Mouse (Mus musculus) spleen, embryonic (tissue): ENCODE results near the gene Fcrl1.

Experiments
- CTCF ChIA-PET: fragments of 350-600 bp; sonication (Branson Sonifier 250); formaldehyde crosslinking; loops from one replicate; lab custom pipeline; 2022; lab: Charles Lee

Gene Fcrl1

GRCm38 (mm10) chr3:87409196-87409935 lies 33.2 kb downstream of the Fcrl1 start:
- CTCF ChIA-PET = interaction anchor here (1.3 to 2.4 kb wide), 2 partner anchors 90 to 95 kb away, joined by 3 to 11 read pairs; no protein-coding TSS in a partner anchor

GRCm38 (mm10) chr3:87410605-87411004 lies 34.4 kb downstream of the Fcrl1 start:
- CTCF ChIA-PET = interaction anchor here (0.7 to 2.4 kb wide), 5 partner anchors 8 to 312 kb away, joined by 3 to 11 read pairs (median 4); no protein-coding TSS in a partner anchor

- CTCF ChIA-PET = interaction anchor here (0.6 to 2.4 kb wide), 7 partner anchors 9 to 448 kb away, joined by 3 to 11 read pairs (median 4); no protein-coding TSS in a partner anchor
These were observed 35.0 kb downstream of the Fcrl1 start for GRCm38 (mm10) chr3:87411150-87411549.

GRCm38 (mm10) chr3:87420645-87421044 lies 44.5 kb downstream of the Fcrl1 start:
- CTCF ChIA-PET = interaction anchor here (0.6 kb wide), 1 partner anchor 78 kb away, joined by 4 read pairs; no protein-coding TSS in a partner anchor

GRCm38 (mm10) chr3:87422386-87422910 lies 46.3 kb downstream of the Fcrl1 start:
- CTCF ChIA-PET = interaction anchor here (0.6 kb wide), 1 partner anchor 334 kb away, joined by 5 read pairs; no protein-coding TSS in a partner anchor

GRCm38 (mm10) chr3:87435479-87435878 lies 59.3 kb downstream of the Fcrl1 start, which contains the start of gene Fcrl5:
Gene Fcrl5 (plus strand): TSS chr3:87435773.
- CTCF ChIA-PET = no interaction called here

GRCm38 (mm10) chr3:87440586-87440985 lies 64.4 kb downstream of the Fcrl1 start:
- CTCF ChIA-PET = no interaction called here

- CTCF ChIA-PET = no interaction called here
These were observed 67.8 kb downstream of the Fcrl1 start for GRCm38 (mm10) chr3:87443968-87444367.
